Mouse (Mus musculus) brain, embryonic 14.5 days (tissue): ENCODE results near the gene Snd1.

Source experiments
- CTCF ChIP-seq: fragments of 200-500 bp; IDR thresholded peaks from 2 replicates; pipeline ENCODE4 v1.5.1; 2012; ENCODE audit warnings: inconsistent platforms, mild to moderate bottlenecking, moderate library complexity, borderline replicate concordance; ENCODE audit not compliant: insufficient read depth, insufficient read length; ENCODE audit errors: extremely low read depth
- POLR2A ChIP-seq: fragments of 200-500 bp; IDR thresholded peaks from 2 replicates; pipeline ENCODE4 v1.6.1; 2012; ENCODE audit warnings: mild to moderate bottlenecking, inconsistent platforms, borderline replicate concordance; ENCODE audit not compliant: poor library complexity, insufficient read depth, insufficient read length, severe bottlenecking; ENCODE audit errors: extremely low read depth

- TF ChIP-seq POLR2A (no peak), CTCF (no peak)
Measured at GRCm38 (mm10) chr6:28852342-28852741, 377.4 kb downstream of the Snd1 start.
